Mouse (Mus musculus): ENCODE results near the gene Rab11fip5. TPM values are rescaled to one million over a fixed set of nuclear protein-coding genes. Genes with fewer than 3 reads are reported as not detected.

The Rab11fip5 gene
- total RNA-seq, 2 experiments from 2014 or later: 50.3 to 52.9 TPM

DNA sequence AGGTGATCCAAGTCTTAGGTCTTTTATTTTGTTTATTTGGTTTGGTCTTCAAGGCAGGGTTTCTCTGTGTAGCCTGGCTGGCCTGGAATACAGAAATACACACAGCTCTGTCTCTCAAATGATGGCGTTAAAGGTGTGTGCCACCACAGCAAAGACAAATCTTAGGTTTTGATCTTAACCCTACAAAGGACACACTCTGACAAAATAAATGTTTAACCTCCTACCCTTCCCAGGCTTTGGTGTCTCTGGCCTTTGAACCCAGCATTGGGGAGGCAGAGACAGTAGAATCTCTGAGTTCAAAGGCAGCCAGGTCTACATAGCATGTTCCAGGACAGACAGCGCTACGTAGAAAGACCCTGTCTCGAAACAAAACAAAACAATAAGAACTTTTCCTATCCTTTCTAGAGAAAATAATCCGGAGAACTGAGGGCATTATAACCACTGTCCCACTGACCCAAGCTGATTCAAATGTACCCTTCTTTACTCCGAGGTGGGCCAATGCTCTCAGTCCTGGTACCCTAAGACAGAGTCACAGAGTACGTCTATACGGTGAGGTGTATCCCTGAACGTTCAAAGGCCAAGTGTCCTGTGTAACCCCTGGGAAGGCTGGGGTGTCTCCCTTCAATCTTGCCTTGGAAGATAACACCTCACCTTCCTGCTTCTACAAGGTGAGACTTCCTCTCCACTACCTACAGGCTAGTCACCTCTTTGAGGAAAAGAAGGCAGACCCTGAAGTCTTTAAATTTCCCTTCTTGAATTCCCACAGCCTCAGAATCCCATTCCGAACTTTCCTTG, 1.2 kb downstream of the Rab11fip5 start:
- DNase-seq (ENCODE audit: low spot score in 2 of 2): no peak

GRCm38 (mm10) chr6:85372496-85372895, 1.9 kb downstream of the Rab11fip5 start:
- no peak for DNase-seq (ENCODE audit: low spot score in 2 of 2)

DNA sequence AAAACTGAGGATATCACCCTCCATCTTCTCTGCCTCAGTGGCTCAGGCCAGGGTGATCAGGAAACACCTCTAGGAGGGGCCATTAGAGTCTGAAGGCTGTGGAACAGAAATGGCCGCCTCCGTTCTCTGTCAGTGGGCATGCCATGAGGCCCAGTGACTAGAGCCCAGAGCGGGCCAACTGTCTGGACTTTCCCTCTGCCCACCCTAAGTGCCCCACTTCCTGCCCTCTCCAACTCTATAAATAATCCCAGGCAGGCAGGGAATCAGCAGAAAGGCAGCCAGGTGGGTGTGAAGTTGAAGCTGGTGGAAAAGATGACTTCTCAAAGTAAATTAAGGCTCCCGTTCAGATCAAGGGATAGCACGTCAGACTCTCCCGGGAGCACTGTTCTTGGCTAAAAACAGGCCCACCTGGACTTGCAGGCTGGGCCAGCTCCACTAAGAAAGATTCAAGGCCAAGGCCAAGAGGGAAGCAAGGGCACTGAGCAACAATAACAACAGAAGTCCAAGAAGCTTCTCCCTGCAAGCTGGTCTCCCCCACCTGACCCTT, 2.5 kb downstream of the Rab11fip5 start:
- no peak for DNase-seq (ENCODE audit: low spot score in 2 of 2)

- DNase-seq (ENCODE audit: low spot score in 2 of 2): no peak
Measured at GRCm38 (mm10) chr6:85370666-85371430, 3.6 kb downstream of the Rab11fip5 start.

- no peak for DNase-seq (ENCODE audit: low spot score in 2 of 2)
Measured at GRCm38 (mm10) chr6:85370041-85370440, 4.4 kb downstream of the Rab11fip5 start.

DNA sequence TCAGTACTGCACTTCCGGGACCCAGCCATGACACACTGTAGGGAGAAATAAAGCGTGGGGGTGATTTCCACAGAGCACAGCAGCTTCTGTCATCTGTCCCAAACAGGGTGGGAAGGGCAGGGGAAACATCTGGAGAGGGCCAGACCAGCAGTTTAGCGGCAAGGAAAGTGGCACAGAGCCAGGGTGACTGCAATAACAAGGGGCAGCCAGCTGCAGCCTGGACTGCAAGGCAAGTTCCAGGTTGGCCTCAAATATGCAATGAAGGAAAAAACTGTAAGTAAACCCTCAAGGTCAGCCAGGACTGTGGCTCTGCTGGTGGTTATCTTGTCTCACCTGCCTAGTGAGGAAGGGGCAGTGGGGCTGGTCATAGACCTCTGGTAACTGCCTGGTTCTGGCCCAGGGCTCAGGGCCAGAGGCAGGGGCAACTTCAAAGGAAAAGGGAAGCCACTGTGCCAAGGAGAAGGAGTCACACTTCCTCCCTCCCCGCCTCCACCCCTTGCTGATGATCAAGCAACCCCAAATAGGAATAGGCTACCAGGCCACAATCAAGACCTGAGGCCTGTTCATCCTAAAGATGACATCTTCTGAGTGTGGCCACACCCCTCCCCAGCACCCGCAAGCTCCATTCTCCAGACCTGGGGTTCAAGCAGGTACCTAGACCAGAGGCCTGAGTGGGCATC, 5.1 kb downstream of the Rab11fip5 start:
- no peak for DNase-seq (ENCODE audit: low spot score in 2 of 2)

DNA sequence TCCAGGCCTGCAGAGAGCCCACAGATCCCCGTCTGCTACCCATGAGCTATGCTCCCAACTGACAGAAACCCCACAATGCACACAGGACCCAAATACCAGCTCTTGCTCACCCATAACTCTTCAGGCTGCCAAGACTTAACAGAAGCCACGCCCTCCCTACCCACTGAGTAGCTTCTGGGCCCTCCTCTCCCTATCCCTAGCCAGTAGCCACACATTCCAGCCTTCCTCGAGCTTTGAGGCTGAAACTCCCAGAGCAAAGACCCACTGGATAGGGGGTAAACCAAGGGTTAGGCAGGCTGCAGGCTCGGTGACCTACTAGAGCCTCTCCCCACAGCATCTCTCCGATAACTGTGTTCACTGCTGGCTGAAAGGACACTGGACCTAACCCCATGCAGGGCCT, 5.7 kb downstream of the Rab11fip5 start:
- no peak for DNase-seq (ENCODE audit: low spot score in 2 of 2)

GRCm38 (mm10) chr6:85368166-85368565, 6.3 kb downstream of the Rab11fip5 start:
- no peak for DNase-seq (ENCODE audit: low spot score in 2 of 2)

- no peak for DNase-seq (ENCODE audit: low spot score in 2 of 2)
Measured at GRCm38 (mm10) chr6:85366387-85366786, 8.0 kb downstream of the Rab11fip5 start.

DNA sequence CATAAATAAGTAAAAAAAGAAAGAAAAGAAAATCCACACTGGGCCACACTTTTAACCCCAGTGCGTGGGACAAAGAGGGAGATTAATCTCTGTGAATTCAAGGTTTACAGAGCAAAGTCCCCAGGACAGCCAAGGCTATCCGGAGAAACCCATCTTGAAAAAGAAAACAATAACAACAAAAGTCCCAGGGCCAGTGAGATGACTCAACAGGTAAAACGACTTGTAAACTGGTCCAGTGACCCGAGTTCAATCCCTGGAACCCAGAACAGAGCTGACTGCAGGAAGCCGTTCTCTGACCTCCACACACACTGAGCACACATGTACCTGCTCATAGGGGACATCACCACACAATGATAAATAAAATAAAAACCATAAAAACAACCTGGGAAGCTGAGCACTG, 10.0 kb downstream of the Rab11fip5 start:
- DNase-seq (ENCODE audit: low spot score in 2 of 2): no peak

- DNase-seq (ENCODE audit: low spot score in 2 of 2): no peak
Measured at GRCm38 (mm10) chr6:85363906-85364260, 10.6 kb downstream of the Rab11fip5 start.

- DNase-seq (ENCODE audit: low spot score in 2 of 2): no peak
Measured at GRCm38 (mm10) chr6:85363231-85363905, 11.1 kb downstream of the Rab11fip5 start.

GRCm38 (mm10) chr6:85362610-85363009, 11.8 kb downstream of the Rab11fip5 start:
- DNase-seq (ENCODE audit: low spot score in 2 of 2): no peak

DNA sequence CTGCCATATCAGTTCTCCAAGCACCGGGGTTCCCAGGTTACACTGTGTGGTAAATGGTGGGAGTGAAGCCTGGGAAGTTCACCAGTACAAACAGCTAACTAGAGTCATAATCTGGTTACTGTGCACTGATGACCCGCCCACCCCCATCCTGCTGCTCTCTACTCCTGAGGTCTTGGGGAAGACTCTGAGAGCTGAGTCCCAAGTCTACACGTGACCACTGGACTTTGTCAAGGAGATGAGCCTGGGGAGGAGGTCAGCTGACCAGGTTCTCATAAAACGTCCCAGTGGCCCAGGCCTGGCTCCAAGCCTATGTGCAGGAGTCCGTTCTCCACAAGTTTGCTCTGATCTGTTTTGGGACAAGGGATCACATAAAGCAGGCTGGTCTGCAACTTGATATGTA, 14.1 kb downstream of the Rab11fip5 start:
- no peak for DNase-seq (ENCODE audit: low spot score in 2 of 2)

DNA sequence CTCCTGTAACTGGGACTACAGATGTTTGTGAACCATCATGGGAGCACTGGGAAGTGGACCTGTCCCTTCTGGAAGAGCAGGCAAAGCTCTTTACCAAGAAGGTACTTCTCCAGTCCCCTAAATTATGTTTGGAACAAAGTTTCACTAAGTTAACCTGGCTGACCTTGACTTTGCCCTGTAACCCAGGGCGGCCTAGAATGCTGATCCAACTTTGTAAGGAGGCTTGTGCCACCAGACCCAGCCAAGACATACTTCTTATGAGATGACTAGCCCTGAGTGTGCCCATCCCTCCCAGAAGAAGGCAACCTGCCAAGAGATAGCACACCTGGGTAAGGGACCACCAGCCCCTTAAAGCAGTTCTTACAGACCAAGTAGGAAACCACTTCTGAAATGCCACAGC, 15.6 kb downstream of the Rab11fip5 start:
- DNase-seq (ENCODE audit: low spot score in 2 of 2): no peak

DNA sequence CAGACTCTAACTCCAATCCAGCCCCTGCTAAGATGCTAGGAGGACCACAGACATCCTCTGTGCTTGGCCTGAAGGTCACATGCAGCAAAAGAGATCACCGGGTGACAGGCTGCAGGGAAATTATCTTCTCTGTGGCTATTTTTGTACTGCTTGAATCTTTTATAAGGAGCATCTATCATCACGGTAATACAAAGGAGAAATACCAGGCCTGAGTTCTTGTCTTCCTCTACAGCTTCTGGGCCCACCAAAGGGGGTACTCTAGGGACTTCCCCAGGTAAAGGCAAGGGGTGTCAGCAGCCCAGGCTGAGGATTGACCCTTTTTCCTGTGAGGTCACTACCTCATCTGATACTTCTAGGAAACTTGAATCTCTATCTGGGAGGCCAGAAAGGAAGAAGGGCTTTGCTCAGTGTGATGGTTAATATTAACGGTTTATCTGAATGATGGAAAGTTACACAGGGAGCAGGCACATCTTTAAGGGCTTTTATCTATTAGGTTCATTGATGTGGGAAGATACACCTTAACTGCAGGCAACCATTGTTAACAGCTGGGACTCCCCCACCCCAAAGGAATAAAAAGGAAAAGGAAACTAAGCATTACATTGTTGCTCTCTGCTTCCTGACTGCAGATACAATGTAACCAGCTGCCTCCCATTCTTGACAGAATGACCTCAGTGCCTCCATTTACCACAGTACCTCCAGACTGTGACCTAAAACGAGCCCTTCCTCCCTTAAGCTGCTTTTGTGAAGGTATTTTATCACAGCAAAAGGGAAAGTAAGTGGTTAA, 17.6 kb downstream of the Rab11fip5 start:
- DNase-seq (ENCODE audit: low spot score in 2 of 2): no peak

DNA sequence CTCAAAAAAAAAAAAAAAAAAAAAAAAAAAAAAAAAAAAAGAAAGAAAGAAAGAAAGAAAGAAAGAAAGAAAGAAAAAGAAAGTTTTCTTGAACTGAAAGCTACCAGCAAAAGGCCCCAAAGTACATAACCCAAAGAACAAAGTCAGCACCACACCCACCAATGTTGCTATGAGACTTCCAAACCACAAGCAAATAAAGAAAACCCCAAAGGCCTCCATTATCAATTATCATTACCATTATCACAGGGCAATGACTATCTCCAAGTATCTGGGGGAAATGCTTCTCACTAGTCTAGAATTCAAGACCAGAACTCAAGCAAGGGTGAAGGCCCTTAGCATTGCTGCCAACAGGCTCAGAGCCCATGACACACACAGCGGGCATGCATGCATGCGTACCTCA, 18.7 kb downstream of the Rab11fip5 start:
- DNase-seq (ENCODE audit: low spot score in 2 of 2): no peak

GRCm38 (mm10) chr6:85354709-85355108, 19.7 kb downstream of the Rab11fip5 start:
- no peak for DNase-seq (ENCODE audit: low spot score in 2 of 2)

- no peak for DNase-seq (ENCODE audit: low spot score in 2 of 2)
Measured at GRCm38 (mm10) chr6:85353706-85354105, 20.7 kb downstream of the Rab11fip5 start.

DNA sequence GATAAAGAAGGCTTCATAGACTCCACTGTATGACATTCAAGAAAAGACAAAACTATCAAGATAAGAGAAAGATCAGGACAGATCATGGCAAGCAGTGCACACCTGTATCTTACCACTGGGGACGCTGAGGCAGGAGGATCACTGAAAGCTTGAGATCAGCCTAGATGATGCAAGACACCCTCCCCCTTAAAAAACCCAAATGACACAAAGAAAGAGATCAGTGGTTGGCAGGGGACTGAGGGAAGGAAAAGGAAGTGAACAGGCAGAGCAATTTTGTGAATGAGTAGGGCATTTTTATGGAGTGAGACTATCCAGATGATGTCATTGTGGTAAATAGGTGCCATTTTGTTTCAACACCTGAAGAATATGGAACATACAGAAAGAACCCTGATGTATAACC, 24.3 kb downstream of the Rab11fip5 start:
- DNase-seq (ENCODE audit: low spot score in 2 of 2): no peak
